Mouse (Mus musculus): ENCODE data around the gene Rpn2. TPM values are rescaled to one million over a fixed set of nuclear protein-coding genes. Genes with fewer than 3 reads are reported as not detected.

The Rpn2 gene
- 178 and 207 TPM in 2 replicates for polyA plus RNA-seq (2012; rRNA removed)

DNA sequence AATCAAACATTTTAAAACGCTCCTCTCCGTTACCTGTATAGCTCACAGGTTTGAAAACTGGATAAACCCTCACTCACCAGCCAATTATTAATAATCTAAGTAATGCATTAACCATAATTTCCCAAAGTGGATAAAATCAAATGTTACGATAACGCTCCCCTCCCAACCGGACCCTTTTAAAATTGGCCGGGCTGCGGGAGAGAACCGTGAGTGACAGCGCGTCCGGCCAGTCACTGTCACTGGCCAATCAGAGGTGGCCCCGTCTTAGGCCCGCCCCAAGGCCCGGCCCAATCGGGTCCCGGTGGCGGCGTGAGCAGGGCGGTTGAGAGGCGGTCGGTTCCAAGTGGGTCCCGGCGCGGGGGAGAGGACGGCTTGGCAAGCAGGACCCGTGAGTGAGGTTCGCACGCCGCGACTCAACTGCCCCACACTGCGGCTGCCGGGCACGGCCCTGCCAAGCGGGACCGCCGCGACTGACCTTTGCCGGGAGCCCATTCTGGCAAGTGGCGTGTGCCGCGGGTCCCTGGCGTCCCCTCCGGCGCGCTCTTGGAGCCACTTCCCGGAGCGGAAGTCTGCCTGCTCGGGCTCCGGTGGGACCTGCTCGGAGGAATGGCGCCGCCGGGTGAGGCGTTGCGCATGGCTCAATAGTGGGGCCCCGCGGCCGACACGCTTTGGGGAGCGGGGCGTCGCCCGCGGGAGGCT, at the start of gene Rpn2:
Gene Rpn2 (plus strand): TSS at position 301 of the 699 bp plus-strand sequence.

DNA sequence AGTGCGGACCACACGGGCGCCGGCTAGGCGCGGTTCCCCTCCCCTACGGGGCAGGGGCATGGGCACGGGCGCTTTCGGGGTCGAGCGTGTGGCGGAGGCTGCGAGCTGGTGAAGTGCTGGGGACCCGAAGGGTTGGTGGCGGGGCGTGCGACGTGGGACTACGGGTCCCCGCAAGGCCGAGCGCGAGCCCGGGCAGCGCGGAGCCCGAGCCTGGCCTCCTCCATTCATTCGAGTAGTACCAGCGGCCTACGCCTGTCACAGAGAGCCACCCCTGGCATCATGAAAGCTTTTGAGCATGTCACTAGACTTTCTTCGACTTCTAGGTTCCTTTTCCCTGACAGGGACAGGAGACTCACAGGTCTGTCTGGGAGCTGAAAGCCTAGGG, 591 bp downstream of the Rpn2 start, which contains the start of gene Mroh8:
Gene Mroh8 (minus strand): TSS at position 134 of the 385 bp plus-strand sequence.

DNA sequence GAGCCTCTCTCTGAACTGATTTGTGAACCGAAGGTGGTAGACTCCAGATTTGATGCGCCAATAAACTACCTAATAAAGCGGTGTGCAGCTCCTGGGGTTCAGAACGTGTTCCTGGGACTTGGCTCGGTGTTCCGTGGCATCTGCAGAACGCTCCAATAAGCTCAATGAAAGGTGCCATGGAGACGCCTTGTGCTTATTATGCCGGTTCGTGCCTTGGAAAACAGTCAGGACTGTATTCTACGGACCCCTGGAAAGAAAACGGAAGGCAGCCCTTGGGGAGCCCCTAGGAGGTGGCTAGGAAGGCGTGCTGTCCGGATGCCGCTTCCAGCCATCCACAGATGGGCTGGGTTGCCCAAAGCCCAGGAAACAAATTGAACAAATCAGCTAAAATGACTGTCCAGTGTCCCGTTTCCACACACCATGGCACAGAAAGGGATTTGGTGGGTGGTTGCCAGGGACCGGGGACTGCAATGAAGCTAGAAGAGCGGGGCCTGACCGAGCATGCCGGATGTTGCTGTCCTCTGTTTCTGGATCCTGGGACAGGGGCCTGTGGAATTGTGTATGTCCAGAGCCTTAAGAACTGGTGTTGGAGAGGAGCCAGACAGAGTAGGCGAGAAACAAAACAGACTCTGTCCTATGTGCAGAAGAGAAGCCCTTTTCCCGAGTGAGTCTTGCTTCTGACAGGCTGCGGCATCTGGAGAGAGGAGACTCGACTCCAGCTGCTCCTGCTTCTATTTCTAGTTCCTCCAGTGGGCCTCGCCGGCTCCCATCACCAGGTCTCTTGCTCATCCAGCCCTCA, 68.7 kb downstream of the Rpn2 start, which contains the start of gene Ghrh:
Gene Ghrh (minus strand): TSS at position 146 of the 799 bp plus-strand sequence.

DNA sequence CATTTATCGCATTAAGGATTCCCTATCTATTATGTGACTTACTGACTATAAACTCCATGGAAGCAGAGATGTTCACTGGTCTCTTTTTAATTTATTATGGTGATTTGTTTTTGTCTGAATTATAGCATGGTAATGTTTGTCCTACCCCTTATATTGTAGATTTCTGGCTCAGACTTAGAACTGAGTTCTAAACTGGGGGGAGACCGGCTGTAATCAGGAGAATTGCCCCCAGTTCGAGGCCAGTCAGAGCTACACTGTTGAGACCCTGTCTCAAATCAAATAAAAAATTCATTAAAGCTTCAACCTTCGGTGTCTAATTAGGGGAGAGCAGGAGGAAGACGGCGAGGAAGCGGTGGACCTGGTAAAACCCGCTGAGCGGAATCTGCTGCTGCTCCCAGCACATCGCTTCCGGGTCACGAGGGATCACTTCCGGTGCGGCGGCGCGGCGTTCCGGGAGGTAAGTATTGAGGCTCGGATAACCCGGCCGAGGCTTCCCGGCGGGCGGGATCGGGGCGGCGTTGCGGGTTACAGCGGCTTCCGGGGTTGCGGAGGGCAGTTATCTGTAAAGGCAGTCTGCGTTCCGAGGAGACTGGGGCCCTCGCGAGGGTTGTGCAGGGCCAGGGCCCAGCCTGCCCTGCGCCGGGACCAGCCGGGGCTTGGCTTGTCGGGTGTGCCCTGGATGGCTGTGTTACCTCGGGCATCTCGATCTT, 88.5 kb downstream of the Rpn2 start, which contains the start of gene Manbal:
Gene Manbal (plus strand): TSS at position 411 of the 710 bp plus-strand sequence.

Other genes starting within 250 kb of the Rpn2 start
- 21.5 and 22.0 TPM in 2 replicates for gene Soga1, start 199.8 kb upstream of the Rpn2 start, polyA plus RNA-seq (2012; rRNA removed)
- gene Tldc2, start 192.0 kb upstream of the Rpn2 start, polyA plus RNA-seq (2012; rRNA removed), result 0.14 TPM in 2 replicates
- 21.3 and 24.9 TPM in 2 replicates for gene Samhd1, start 143.8 kb upstream of the Rpn2 start, polyA plus RNA-seq (2012; rRNA removed)
- gene Rbl1, start 74.5 kb upstream of the Rpn2 start, polyA plus RNA-seq (2012; rRNA removed), result 15.1 and 18.8 TPM in 2 replicates
- 0.25 and 0.29 TPM in 2 replicates for gene Mroh8, start 532 bp downstream of the Rpn2 start, polyA plus RNA-seq (2012; rRNA removed)
- 1.3 and 2.0 TPM in 2 replicates for gene Ghrh, start 68.5 kb downstream of the Rpn2 start, polyA plus RNA-seq (2012; rRNA removed)
- gene Manbal, start 88.6 kb downstream of the Rpn2 start, polyA plus RNA-seq (2012; rRNA removed), result 98.1 and 102 TPM in 2 replicates
- 68.1 and 69.7 TPM in 2 replicates for gene Src, start 139.4 kb downstream of the Rpn2 start, polyA plus RNA-seq (2012; rRNA removed)

Data from central nervous system, embryonic 14 days (tissue).